Mouse (Mus musculus): ENCODE results near the gene Krt19. TPM values are rescaled to one million over a fixed set of nuclear protein-coding genes. Genes with fewer than 3 reads are reported as not detected.

Gene Krt19
- total and polyA plus RNA-seq, 3 experiments = not detected

DNA sequence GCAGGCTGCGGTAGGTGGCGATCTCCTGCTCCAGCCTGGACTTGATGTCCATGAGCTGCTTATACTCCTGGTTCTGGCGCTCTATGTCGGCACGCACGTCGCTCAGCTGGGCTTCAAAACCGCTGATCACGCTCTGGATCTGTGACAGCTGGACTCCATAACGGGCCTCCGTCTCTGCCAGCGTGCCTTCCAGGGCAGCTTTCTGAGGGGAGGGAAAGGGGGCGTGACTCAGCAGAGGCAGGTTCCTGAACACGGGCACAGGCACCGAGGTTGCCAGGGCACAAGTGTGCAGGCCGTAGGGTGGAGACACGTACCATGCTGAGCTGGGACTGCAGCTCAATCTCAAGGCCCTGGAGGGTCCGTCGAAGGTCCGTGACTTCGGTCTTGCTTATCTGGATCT, 7.5 kb downstream of the Krt19 start (continued):
- no peak for TF ChIP-seq ZNF384 (IDR thresholded peaks at IDR 0.05; ENCODE audit: low read depth, low read length)
- no peak for TF ChIP-seq EP300 (IDR thresholded peaks at IDR 0.05; ENCODE audit: low read depth in 1 of 2, low read length in 2 of 2)
- no peak for TF ChIP-seq CTCF (IDR thresholded peaks at IDR 0.05 in 2 of 3, conservative IDR thresholded peaks at IDR 0.05 in 1 of 3; ENCODE audit: control insufficient read depth in 1 of 3, insufficient read depth in 1 of 3, low read depth in 2 of 3, low read length in 3 of 3, poor library complexity in 1 of 3, severe bottlenecking in 1 of 3)

DNA sequence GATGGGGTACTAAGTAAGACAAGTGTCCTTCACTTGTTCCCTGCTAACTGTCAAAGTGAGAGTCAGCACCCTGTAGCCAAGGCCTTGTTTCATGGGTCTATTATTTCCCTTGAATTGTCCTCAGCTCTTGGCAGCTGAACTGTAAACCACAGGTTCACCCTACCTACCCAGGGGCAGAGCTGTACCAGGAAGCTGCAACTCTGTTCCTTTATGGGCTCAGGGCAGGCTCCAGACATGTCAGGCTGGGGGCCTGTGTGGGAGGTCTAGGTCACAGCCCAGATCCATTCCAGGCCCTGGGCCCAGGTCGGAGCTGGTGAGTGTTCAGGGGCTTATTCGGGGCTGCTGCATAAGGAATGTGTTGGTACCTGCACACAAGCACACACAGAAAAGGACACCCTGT, 9.1 kb downstream of the Krt19 start:
- no peaks in the 10 kb centered on the region for H3K4me1 ChIP-seq (ENCODE audit: control insufficient read depth in 1 of 2, insufficient read depth in 2 of 2, low read length in 2 of 2)
- no peaks in the 10 kb centered on the region for H3K9me3 ChIP-seq (replicated peaks; ENCODE audit: insufficient read depth, low read length)
- no peaks in the 10 kb centered on the region for H3K36me3 ChIP-seq (ENCODE audit: control insufficient read depth in 1 of 2, insufficient read depth in 2 of 2, low read length in 2 of 2)
- no peaks in the 10 kb centered on the region for H3K27me3 ChIP-seq (ENCODE audit: control insufficient read depth in 1 of 2, insufficient read depth in 2 of 2, low read length in 2 of 2)
- no peak overlapping the region for H3K4me3 ChIP-seq (ENCODE audit: control insufficient read depth in 1 of 2, insufficient read depth in 1 of 2, low read depth in 2 of 2, low read length in 2 of 2)
- H3K27ac ChIP-seq (ENCODE audit: control insufficient read depth, low read depth, low read length) = no peak overlapping the region
- TF ChIP-seq CHD2 (IDR thresholded peaks at IDR 0.05; ENCODE audit: low read length) (no peak), GATA1 (IDR thresholded peaks at IDR 0.05; ENCODE audit: low read depth, low read length) (no peak), ELF1 (IDR thresholded peaks at IDR 0.05; ENCODE audit: low read depth, low read length) (no peak), USF2 (IDR thresholded peaks at IDR 0.05; ENCODE audit: borderline replicate concordance in 1 of 2, insufficient read depth in 1 of 2, low read depth in 1 of 2, low read length in 2 of 2) (no peak), HCFC1 (IDR thresholded peaks at IDR 0.05; ENCODE audit: low read depth, low read length) (no peak), CHD1 (IDR thresholded peaks at IDR 0.05; ENCODE audit: low read depth, low read length) (no peak), MAZ (IDR thresholded peaks at IDR 0.05; ENCODE audit: low read depth, low read length) (no peak), POLR2A (IDR thresholded peaks at IDR 0.05; ENCODE audit: control insufficient read depth in 1 of 2, insufficient read depth in 1 of 2, low read depth in 1 of 2, low read length in 2 of 2, poor library complexity in 1 of 2) (no peak), RAD21 (IDR thresholded peaks at IDR 0.05; ENCODE audit: low read depth, low read length) (no peak), CTCF (IDR thresholded peaks at IDR 0.05 in 2 of 3, conservative IDR thresholded peaks at IDR 0.05 in 1 of 3; ENCODE audit: control insufficient read depth in 1 of 3, insufficient read depth in 1 of 3, low read depth in 2 of 3, low read length in 3 of 3, poor library complexity in 1 of 3, severe bottlenecking in 1 of 3) (no peak), MAFK (IDR thresholded peaks at IDR 0.05; ENCODE audit: borderline replicate concordance, low read depth, low read length) (no peak), TAL1 (IDR thresholded peaks at IDR 0.05; ENCODE audit: low read length) (no peak), ZC3H11A (IDR thresholded peaks at IDR 0.05; ENCODE audit: low read depth, low read length) (no peak), ZKSCAN1 (IDR thresholded peaks at IDR 0.05; ENCODE audit: low read depth, low read length) (no peak), JUND (IDR thresholded peaks at IDR 0.05; ENCODE audit: low read depth, low read length) (no peak), SIN3A (IDR thresholded peaks at IDR 0.05; ENCODE audit: low read length) (no peak), KAT2A (conservative IDR thresholded peaks at IDR 0.05; ENCODE audit: low read depth, low read length) (no peak)
- H3K9ac ChIP-seq (ENCODE audit: control insufficient read depth, low read depth, low read length, poor library complexity, severe bottlenecking) = no peak overlapping the region
- DNase-seq (ENCODE audit: low read depth, low spot score) = no peak
- H3K79me2 ChIP-seq (ENCODE audit: control insufficient read depth, insufficient read depth, low read length, poor library complexity) = no peaks in the 10 kb centered on the region

DNA sequence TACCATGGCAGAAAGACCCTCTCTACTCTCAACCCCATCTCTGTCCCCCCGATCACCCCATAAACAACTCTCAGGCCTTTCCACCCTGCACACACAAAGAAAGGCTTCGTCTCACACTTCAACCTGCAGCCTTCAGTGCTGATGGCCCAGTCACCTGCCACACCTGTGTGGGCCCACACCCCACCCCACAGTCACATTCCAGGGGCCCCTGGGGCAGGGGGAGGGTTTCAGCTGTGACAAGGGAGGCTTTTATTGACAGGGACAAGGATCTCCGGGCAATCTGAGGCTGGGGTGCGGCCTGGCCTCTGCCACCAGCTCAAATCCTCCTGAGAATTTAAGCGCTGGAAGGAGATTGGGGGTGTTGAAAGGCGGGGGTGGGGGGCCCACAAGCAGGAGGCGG, 9.7 kb downstream of the Krt19 start:
- Histone ChIP-seq H3K36me3 (ENCODE audit: control insufficient read depth in 1 of 2, insufficient read depth in 2 of 2, low read length in 2 of 2) (no peaks in the 10 kb centered on the region), H3K4me1 (ENCODE audit: control insufficient read depth in 1 of 2, insufficient read depth in 2 of 2, low read length in 2 of 2) (no peaks in the 10 kb centered on the region), H3K9ac (ENCODE audit: control insufficient read depth, low read depth, low read length, poor library complexity, severe bottlenecking) (no peak overlapping the region), H3K27me3 (ENCODE audit: control insufficient read depth in 1 of 2, insufficient read depth in 2 of 2, low read length in 2 of 2) (no peaks in the 10 kb centered on the region), H3K79me2 (ENCODE audit: control insufficient read depth, insufficient read depth, low read length, poor library complexity) (no peaks in the 10 kb centered on the region), H3K27ac (ENCODE audit: control insufficient read depth, low read depth, low read length) (no peak overlapping the region), H3K4me3 (ENCODE audit: control insufficient read depth in 1 of 2, insufficient read depth in 1 of 2, low read depth in 2 of 2, low read length in 2 of 2) (no peak overlapping the region), H3K9me3 (replicated peaks; ENCODE audit: insufficient read depth, low read length) (no peaks in the 10 kb centered on the region)
- DNase-seq (ENCODE audit: low read depth, low spot score) = no peak
- no peak for TF ChIP-seq KAT2A (conservative IDR thresholded peaks at IDR 0.05; ENCODE audit: low read depth, low read length)
- TF ChIP-seq RAD21 (IDR thresholded peaks at IDR 0.05; ENCODE audit: low read depth, low read length) = no peak
- TF ChIP-seq TAL1 (IDR thresholded peaks at IDR 0.05; ENCODE audit: low read length) = no peak
- TF ChIP-seq MAFK (IDR thresholded peaks at IDR 0.05; ENCODE audit: borderline replicate concordance, low read depth, low read length) = no peak
- no peak for TF ChIP-seq ZMIZ1 (IDR thresholded peaks at IDR 0.05; ENCODE audit: low read depth, low read length)
- no peak for TF ChIP-seq POLR2AphosphoS2 (IDR thresholded peaks at IDR 0.05; ENCODE audit: low read length)
- no peak for TF ChIP-seq GATA1 (IDR thresholded peaks at IDR 0.05; ENCODE audit: low read depth, low read length)
- no peak for TF ChIP-seq BHLHE40 (IDR thresholded peaks at IDR 0.05; ENCODE audit: borderline replicate concordance, low read depth, low read length)
- TF ChIP-seq UBTF (IDR thresholded peaks at IDR 0.05; ENCODE audit: borderline replicate concordance, insufficient read depth, low read depth, low read length) = no peak
- no peak for TF ChIP-seq SIN3A (IDR thresholded peaks at IDR 0.05; ENCODE audit: low read length)
- TF ChIP-seq E2F4 (IDR thresholded peaks at IDR 0.05; ENCODE audit: borderline replicate concordance, low read depth, low read length) = no peak
- TF ChIP-seq MXI1 (IDR thresholded peaks at IDR 0.05; ENCODE audit: low read depth, low read length) = no peak
- TF ChIP-seq USF1 (IDR thresholded peaks at IDR 0.05; ENCODE audit: low read depth, low read length) = no peak
- TF ChIP-seq ETS1 (IDR thresholded peaks at IDR 0.05; ENCODE audit: low read depth, low read length) = no peak
- no peak for TF ChIP-seq MYB (IDR thresholded peaks at IDR 0.05; ENCODE audit: low read depth, low read length)
- TF ChIP-seq MYC (IDR thresholded peaks at IDR 0.05; ENCODE audit: low read depth, low read length) = no peak
- TF ChIP-seq HCFC1 (IDR thresholded peaks at IDR 0.05; ENCODE audit: low read depth, low read length) = no peak
- no peak for TF ChIP-seq JUND (IDR thresholded peaks at IDR 0.05; ENCODE audit: low read depth, low read length)
